Mouse (Mus musculus) kidney, postnatal 36 days (tissue): ENCODE results near the gene Arhgap33.

Experiments
- DNase-seq, 2 experiments: peaks; one replicate each; pipeline ENCODE4 v3.0.0; 2021 to 2022; ENCODE audit warnings: mixed read lengths in 2 of 2

The Arhgap33 gene

DNA sequence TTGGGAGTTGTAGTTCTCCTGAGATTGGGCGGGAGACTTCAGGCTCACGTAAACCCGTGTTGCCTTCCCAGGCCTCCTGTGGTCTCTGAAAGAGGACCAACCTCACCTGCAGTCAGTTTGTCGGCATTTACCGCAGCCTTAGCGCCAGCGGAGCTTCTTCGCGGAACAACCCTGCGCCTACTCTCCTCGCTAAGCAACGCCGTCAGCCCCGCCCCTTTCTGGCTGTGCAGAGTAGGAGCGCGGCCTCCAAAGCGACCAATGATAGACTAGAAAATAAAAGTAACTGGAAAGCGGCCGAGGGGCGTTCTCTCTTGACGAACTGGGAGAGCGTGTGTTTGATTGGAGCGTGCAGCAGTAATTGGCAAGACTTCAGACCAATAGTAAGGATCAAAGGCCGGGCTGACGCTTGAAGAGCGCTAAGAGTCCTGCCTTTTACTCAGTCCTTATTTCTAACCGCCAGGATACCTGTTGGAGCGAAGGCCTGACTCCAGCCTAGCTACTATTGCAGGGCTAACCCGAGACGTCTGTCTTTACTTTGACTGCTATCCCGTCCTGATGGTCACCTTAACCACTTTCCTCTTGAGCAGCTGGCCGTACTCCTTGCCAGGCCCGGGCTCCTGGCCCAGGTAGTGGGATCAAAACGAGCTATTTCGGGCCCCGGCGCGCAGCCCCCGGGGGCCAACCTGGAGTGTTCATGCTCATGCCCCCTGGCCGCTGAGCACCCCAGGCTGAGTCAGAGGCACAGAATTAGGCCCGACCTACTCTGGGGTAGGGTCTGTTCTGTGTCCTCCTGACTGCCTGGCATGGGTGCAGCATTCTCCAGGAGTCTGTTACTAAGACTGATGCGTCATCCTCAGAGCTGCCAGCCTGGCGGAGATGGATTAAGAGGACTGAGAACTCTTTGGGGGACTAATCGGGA lies 17.5 kb upstream of the Arhgap33 start, which contains the start of the genes Hspb6 and Proser3:
Gene Hspb6 (plus strand): TSS at position 77 of the 919 bp plus-strand sequence.
Gene Proser3 (minus strand): TSS at position 198 of the 919 bp plus-strand sequence.
- DNase-seq = peak; percentile 99

DNA sequence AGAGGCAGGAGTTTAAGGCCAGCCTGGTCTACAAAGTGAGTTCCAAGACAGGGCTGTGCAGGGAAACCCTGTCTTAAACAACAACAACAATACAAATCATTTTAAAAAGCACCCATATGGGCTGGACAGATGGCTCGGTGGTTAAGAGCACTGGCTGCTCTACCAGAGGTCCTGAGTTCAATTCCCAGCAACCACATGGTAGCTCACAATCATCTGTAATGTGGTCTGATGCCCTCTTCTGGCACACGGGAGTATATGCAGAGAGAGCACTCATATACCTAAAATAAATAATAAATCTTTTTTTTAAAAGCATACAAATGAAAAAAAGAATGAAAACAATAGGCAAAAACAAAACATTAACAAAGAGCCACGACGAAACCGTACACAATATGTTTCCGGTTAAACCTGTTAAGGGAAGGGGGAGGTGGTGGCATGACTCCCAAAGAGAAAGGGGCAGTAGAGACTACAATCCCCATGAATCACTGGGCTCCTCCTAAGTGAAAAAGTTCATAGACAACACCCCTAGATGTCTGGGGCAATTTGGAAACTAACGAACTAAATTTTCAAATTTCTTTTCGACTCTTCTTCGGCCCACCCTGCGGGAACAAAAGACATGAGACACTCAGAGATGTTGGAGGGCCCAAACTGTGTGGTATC lies 16.7 kb upstream of the Arhgap33 start:
- DNase-seq = peak in 1 of 2 experiments; percentile 67

DNA sequence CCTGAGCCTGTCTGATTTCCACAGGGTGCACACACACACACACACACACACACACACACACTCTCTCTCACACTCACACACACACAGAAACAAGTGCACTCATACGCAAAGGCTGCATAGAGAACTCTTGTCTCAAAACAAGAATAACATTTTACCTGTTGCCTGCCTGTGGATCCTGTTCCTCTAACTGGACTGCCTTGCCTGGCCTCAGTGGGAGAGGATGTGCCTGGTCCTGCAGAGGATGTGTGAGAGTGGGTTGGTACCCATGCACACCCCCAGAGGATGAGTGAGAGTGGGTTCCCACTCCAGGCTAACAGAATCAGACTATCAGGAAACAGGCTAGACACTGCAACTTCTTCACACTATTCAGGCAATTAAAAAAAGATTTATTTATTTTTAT lies 15.7 kb upstream of the Arhgap33 start:
- DNase-seq = no peak

DNA sequence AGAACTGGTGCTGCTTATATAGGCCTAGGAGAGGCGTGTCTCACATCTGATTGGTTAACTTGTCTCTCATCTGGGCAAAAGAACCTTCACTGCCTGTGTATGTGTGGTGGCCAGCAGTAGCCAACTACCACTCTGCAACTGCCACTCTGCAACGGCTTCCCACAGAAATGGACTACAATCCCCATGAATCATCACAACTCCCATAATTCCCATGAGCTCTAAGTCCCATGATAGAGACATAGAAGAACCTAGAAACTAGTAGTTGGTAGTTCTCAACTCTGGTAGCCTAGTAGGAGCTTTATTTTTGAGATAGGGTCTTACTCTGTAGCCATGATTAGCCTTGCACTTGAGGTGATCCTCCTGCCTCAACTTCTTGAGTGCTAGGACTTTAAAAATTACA lies 15.0 kb upstream of the Arhgap33 start:
- no peak for DNase-seq

GRCm38 (mm10) chr7:30544327-30544726 lies 9.5 kb upstream of the Arhgap33 start:
- no peak for DNase-seq

- no peak for DNase-seq
These were observed 5.7 kb upstream of the Arhgap33 start for GRCm38 (mm10) chr7:30540572-30540971.

- DNase-seq = no peak
These were observed 773 bp downstream of the Arhgap33 start for GRCm38 (mm10) chr7:30533941-30534632.

GRCm38 (mm10) chr7:30532931-30533330 lies 1.9 kb downstream of the Arhgap33 start:
- peak; percentile 80 to 81 for DNase-seq

DNA sequence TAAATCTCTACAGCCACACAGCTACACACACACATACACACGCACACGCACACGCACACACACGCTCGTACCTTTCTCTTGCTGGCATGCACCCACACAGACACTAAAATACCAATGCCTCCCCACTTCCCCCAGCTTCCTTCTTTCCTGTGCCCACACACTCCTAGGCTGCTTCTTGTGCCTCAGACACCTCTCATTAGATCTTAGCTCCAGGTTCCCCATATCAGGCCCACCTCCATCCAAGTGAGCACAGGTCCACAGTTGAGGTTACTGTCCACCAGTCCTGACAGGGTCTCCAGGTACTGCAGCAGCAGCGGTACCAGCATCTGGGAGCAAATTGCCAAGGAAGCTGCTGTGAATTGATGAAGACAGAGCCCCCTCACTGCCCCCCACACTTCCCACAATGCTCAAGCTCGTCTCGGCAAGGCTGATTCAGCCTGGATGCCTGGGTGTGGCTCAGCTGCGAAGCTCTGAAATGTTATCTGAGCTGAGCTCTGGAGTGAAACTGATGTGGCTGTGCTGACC lies 3.5 kb downstream of the Arhgap33 start:
- no peak for DNase-seq

DNA sequence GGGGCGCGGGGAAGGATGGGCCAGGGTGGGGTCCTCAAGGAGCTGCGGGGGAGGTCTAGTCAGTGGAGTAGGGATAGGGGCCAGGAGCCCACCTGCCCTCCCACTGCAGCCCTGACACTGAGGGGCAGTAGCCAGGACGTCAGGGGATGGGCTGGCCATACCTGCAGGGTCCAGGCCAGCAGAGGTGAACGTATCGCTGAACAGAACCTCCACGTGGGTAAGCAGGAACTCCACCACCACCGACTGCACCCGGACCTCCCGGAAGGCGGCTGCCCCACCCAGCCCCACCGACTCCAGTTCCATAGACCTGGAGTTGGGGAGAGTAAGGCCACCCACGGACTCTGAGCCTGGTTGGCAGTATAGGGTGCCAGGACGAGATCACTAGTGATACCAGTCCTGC lies 7.9 kb downstream of the Arhgap33 start:
- no peak for DNase-seq

DNA sequence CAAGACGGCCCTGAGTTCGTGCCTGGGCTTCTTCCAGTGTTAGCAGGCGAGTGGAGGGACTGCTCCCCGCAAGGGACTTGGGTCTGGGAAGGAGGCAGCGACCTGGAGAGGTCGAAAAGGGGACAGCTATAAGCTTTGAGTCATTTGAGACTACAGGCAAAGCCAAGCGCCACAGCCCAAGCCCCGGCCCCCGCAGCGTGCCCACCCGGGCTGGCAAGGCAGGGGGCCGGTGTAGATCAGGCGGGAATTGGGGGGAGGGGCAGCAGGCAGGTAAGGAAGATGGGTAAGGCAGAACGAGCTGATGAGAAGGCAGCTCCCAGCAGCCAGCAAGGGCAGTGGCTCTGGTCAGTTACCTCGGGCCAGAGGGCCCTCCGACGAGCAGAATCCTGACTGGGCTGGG lies 8.5 kb downstream of the Arhgap33 start:
- no peak for DNase-seq

DNA sequence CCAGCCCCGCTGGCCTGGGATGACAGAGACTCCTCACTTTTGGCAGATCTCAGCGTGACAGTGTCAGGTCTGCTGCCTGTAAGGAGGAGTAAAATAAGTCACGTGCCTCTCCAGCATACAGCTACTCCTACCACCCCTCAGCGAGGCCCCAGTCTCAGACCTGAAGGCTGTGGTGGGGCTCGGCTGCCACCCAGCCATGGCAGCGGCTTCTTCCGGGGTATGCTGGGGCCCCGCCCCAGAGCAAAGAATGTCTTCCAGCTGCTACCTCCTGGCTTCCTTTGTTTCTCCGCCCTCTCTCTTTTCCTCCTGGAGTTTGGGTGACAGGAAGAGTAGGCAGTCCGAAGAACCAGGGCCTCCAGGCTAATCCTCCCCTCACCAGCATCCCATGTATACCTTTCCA lies 8.9 kb downstream of the Arhgap33 start:
- no peak for DNase-seq

DNA sequence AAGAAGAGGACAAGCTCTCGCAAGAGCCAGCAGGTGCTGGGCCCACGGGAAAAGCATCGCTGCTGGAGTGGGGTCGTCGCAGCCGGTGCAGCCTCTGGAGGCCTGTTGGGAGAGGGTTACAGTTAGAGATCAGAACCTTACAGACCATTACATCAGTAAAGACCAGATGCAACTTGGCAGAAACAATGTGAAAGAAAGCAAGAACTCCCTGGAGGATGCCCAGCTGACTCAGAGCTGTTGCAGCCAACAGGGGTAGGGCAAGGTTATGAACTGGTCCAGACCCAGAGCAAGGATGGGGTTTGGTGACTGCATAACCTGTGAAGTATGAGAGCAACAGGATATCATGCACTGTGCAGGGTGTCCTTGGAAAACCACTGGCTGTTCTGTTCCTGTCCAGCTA lies 10.4 kb downstream of the Arhgap33 start:
- no peak for DNase-seq

- DNase-seq = no peak
These were observed 12.0 kb downstream of the Arhgap33 start for GRCm38 (mm10) chr7:30522871-30523270.

GRCm38 (mm10) chr7:30520856-30521255 lies 14.0 kb downstream of the Arhgap33 start:
- no peak for DNase-seq

GRCm38 (mm10) chr7:30520396-30520795 lies 14.5 kb downstream of the Arhgap33 start:
- DNase-seq = peak; percentile 34 to 50

DNA sequence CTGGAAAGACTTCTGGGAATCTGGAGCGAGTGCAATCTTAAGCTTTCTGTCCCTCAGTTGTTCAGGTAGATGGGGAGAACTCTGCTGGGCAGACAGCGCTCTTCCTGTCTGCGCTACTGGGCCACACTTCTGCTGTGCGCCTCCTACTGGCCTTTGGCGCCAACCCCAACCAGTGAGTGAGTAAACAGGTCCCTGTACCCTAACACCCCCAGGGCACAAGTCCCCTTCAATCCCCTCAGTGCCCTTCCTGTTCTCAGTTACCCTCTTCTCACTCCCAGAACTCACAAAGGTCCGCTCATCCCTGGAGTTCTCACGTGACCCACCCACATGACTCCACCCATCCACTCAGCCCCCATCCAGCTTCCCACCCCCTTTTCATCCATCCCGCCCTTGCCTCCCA lies 16.5 kb downstream of the Arhgap33 start:
- DNase-seq = no peak

GRCm38 (mm10) chr7:30515003-30515760 lies 19.7 kb downstream of the Arhgap33 start:
- peak in 1 of 2 experiments; percentile 24 for DNase-seq

GRCm38 (mm10) chr7:30508061-30508460 lies 26.8 kb downstream of the Arhgap33 start:
- no peak for DNase-seq

DNA sequence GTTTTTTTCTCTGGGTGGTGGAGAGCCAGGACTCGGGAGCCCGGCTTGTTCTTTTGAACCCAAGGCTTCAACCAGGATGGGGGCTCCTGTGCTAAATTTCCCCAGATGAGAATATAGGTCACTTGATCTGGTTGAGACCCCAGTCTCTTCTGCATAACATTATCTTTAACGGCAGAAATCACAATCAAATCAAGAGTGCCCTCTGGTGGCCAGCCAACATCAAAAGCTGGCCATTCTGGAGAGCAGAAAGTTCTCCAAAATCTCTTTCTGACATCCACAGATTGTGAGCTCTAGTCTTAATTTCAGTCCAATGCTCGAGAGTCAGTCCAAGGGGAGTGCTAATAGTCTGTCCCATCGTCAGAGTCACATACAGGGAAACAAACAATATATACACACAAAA lies 33.7 kb downstream of the Arhgap33 start:
- DNase-seq = peak in 1 of 2 experiments; percentile 39

- DNase-seq = peak; percentile 46 to 69
These were observed 39.3 kb downstream of the Arhgap33 start for GRCm38 (mm10) chr7:30495506-30496042.

DNA sequence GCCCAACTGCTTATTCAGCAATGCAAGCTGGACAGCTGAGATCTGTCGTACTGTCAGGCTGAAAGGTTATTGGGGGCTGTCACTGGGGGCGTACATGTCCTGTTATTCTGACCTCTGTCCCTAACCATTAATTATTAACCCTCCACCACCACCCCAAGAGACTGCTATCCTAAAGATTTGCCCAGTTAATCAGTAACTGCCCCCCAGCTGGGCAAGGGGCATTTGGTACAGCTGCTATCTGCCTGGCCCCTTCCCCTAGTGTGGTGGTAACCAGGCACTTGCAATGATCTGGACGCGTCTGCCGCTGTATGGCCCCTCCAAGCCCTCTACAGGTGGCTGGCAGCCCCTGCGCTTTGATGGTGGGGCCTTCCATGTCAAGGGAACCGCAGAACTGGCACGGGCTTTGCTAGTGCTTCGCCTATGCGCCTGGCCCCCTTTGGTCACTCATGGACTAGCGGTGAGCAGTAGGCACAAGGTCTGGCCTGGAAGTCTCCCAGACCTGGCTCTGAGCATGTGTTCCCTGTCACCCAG lies 41.4 kb downstream of the Arhgap33 start, which contains the start of gene Prodh2:
Gene Prodh2 (plus strand): TSS at position 222 of the 531 bp plus-strand sequence.
- peak; percentile 63 to 87 for DNase-seq
